Mouse (Mus musculus) left cerebral cortex, postnatal 4 days (tissue): Measurements from ENCODE around the gene Shroom1. TPM values are rescaled to one million over a fixed set of nuclear protein-coding genes. Genes with fewer than 3 reads are reported as not detected.

Experiments
- DNase-seq: peaks from one replicate; pipeline ENCODE4 v3.0.0-alpha.2; 2022
- intact Hi-C: fragments of 180-260 bp; cut with DNase I; formaldehyde crosslinking; loops from one replicate; pipeline ENCODE4 v1.15.1; 2025
- total RNA-seq, 2 experiments: library from RNA; stranded (reverse); gene quantifications; 2 replicates each; pipeline ENCODE4 v1.2.3; 2021

The Shroom1 gene
- total RNA-seq, 2 experiments from 2014 or later = 2.8 to 3.2 TPM

DNA sequence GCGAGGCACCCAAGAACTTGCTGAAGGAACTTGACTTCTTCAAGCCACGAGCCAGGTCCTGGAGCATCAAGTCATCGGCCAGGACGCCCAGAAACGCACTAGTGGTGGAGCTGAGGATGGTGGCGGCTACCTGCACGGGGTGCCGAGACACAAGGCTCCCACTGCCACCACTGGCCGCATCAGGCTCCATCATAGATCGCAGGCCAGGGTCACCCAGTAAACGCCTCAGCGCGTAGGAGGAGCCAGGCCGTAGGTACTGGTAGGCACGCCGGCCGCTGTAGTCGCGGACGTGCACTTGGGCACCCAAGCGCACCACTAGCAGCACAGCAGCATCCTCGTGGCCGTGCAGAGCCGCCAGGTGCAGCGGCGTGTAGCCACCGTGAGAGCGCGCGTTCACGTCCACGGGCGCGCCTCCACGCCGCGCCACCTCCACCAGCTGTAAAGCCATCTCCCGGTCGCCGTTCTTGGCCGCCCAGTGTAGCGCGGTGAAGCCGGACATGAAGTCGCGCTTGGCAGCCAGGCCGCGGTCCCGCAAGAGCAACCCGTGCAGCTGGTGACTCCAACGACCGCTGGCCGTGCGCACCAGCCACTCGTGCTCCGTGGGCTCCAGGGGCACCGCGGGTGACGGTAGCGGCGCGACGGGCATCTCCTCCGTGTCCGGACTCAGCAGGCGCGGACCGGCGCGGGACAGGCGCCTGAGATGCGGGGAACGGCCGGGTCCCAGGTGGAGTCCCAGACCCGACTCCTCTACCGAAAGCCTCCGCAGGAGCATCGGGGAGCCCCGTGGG lies 21.6 kb downstream of the Shroom1 start:
- intact Hi-C loops = no loop called here
- DNase-seq = no peak

DNA sequence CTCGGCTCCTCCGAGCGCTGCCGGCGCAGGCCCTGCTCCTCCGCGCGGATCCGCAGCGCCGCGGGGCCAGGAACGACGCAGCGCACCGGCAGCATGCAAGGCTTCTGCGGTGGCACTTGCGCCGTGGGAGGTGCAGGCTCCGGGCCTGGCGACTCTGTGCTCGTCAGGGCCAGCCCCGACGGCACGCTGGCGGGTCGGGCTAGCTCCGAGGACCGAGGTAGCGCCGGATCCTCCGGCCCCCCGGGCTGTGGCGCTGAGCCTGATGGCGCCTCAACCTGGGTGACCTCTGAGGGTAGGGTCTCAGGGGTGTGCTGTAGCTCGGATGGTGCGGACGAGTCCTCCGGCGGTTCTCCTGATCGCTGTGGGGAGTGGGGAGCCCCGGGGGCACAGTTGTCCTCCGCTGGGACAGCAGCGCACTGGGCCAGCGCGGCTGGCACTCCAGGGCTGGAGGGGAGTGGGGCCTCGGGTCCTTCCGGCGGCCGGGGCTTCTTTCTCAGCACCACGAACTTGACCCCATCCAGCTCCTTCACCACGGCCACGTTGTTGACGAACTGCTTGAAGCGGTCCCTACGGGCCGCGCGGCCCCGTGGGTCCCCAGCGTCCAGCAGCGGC lies 22.3 kb downstream of the Shroom1 start:
- intact Hi-C loops = no loop called here
- DNase-seq = no peak

DNA sequence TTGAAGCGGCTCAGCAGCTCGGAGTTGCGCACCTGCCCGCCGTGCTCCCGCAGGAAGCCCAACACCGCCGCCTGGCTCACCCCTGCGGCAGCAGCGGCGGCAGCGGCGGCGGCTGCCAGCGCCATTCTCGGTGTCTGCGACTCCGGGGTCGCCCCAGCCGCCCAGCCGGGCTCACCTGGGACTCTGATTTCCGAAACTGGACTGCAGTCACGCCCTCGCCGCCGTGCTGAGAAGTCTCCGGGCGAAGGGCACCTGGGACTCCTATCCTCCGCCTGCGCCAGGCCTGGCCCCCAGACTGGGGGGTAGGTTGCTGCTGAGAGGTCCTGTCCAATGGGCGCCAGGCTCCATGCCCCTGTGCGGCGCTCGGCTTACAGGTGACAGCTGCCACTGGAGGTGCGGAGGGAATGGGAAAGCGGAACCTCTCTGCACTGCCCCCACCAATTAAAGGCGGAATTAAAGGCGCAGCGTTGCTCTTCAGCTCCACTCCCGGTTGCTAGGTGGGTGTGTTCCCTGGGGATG lies 22.8 kb downstream of the Shroom1 start, which contains the start of the genes Gm9945 and Sowaha:
Gene Gm9945, plus strand, starts transcription at position 384 of the 519 bp plus-strand sequence.
Gene Sowaha, minus strand, starts transcription at position 492 of the 519 bp plus-strand sequence.
- peak; percentile 23 for DNase-seq
- intact Hi-C loops = no loop called here

DNA sequence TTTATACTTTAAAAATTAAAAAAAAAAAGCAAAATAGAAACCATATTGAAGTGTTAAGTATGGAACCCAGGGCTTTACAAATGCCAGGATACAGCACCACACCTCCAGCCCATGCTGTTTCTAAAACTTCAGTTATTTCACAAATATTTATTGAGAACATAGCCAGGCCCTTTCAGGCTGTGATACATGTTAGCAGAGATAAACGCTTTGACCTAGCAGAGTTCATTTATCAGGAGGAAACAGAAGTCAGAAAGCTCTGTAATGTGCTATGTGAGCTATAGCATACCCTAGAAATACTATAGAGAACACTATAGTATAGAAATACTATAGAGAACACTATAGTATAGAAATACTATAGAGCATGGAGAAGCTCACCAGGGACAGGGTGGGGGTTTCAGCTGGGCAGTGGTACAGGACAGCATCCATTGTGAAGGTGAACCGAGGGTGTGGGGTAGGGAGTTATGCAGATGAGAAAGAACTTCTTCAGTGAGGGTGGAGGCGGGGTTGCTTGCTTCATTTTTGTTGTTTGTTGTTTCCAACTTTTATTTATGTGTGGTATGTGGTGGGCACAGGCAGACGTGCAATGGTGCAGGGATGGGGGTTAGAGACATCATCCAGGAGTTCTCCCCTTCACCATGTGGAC lies 24.2 kb downstream of the Shroom1 start:
- DNase-seq = no peak
- intact Hi-C loops = no loop called here

DNA sequence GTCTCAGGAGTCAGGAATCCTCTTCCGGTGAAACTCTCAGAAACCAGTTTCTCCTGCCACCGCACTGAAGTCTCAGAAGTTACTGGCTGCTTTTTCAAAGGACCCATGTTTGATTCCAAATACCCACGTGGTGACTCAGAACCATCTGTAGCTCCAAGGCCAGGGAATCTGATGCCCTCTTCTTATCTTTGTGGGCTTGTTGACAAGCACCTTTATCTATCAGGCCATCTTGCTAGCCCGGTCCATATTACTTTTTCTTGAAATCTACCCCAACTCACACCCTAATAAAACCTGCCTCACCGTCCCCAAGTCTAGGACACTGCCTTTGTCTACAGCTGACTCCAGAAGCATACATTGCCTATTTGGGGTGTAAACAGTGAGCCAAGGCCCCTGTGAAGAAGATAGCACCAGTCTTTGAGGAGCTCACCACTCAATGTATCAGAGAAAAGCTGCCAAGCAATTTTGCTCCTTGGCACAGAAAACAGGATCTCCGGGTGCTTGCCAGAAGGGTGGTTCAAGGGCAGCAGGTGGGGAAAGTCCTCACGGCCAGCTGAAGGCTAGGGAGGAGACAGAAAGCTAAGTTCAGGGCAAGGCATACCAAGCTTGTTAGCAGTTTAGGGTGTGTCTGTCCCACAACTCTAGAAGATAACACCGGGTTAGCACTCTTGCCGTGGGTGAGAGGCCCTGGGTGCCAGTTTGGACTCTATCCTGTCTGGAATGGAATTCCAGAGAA lies 26.3 kb downstream of the Shroom1 start:
- DNase-seq = peak; percentile 70
- intact Hi-C loops = no loop called here

DNA sequence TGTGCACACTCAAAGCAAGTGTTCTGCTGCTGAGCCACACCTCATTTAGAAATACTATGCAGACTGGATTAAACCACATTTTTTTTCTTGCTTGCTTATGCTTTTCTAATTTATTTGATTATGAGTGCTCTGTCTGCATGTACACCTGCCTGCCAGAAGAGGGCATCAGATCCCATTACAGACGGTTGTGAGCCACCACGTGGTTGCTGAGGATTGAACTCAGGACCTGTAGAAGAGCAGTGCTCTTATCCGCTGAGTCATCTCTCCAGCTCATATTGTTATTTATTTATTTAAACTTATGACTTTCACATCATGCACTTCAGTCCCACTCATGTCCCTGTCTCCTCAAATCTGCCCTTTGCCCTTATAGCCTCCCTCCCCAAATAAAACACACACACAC lies 28.7 kb downstream of the Shroom1 start:
- no peak for DNase-seq
- intact Hi-C loops = no loop called here

DNA sequence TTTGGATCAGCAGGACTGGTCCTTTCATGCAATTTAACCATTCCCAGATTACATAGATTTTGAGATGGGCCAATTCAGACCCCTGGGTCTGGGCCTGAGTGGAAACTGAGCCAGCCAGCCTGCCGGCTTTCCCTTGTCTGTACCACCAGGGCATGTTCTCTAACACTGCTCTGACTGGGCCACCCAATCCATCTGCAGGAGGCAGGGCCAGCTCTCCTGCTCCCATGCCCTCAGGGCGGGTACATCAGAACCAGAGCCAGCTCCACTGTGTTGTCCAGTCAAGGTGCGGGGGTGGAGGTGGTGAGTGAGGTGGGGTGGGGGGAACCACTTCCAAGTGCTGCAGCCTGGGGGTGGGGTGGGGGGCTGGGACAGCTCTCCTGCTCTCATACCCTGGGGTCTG lies 29.3 kb downstream of the Shroom1 start:
- intact Hi-C loops = no loop called here
- DNase-seq = no peak

DNA sequence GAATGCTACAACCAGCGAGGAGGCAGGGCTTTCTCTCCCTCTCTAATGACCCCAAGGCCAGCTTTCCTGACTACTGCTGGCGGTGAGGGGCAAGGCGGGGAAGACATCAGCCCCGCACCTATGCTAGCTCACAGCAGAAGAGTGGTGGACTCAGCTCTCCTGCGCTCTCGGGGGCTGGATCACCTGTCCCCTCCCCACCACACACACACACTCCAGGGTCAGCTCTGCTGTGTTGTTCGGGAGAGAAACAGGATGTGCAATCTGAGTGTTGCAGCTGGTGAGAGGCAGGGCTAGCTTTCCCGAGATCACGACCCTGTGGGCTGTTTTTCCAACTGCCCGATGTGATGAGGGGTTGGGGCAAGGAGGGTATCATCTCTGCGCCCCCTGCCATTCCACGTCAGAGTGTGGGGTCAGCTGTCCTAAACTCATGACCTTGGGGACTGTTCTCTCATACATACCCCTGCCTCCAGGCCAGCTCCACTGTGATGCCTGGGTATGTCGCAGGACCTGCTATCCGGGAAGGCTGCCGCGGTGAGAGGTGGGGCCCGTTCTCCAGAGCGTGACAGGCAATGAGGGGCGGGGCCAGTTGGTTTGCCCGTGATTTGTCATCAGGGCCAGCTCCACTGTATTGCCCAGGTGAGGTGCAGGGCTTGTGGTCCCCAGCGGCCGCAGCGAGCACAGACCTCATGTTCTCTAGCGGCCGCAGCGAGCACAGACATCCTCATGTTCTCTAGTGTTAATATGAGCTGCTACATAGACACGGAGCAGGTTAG lies 30.0 kb downstream of the Shroom1 start:
- no peak for DNase-seq
- intact Hi-C loops = no loop called here

DNA sequence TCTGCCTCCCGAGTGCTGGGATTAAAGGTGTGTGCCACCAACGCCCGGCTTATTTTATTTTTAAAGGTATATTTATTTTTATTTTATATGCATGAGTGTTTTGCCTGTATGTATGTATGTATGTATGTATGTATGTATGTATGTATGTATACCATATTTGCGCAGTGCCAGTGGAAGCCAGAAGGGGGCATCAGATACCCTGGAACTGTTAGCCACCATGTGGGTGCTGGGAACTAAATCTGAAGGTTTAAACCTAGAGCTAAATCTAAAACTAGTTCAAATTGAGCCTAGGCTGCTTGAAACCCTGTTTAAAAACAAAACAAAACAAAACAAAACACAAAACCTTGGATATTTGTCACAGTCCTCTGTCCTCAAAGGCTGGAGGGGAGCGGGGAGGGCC lies 32.0 kb downstream of the Shroom1 start:
- no peak for DNase-seq
- intact Hi-C loops = no loop called here

DNA sequence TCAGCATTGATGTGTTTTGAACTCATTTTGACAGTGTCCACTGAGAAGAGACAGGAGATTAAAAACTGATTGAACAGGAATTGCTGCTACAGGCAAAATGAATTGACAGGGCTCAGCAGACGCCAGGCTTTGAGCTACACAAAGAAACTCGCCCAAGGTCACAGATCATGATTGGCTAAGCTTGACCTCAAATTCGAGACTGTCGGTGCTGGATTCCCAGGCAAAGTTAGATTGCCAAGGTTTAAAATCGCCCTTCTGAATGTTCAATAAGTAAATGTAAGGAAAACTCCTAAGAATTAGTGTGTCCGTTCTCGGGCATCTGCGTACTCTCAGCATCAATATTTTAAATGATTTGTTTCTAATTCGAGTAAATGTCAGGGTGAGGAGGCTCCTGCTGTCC lies 32.4 kb downstream of the Shroom1 start:
- no peak for DNase-seq
- intact Hi-C loops = no loop called here

DNA sequence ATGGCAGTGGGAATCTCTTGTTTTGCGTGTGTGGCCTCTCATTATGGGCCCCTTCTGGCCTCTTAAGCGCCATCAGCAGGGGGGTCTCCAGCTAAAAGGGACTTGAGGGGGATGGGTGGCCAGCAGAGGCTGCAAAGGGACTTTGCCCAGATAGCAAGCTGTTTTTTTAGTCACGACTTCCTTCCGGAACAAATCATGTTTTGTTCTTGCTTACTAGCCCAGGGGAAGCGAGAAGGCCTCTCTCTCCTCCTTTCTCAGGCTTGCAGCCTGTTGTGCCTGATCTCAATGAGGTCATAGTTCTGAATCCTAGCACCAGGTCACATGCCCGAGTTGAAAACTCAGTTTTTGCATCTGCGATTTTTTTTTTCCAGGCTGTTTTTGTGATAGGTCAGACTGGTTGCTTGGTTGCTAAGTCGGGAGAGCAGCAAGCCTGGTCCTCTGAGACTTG lies 35.0 kb downstream of the Shroom1 start:
- intact Hi-C loops = no loop called here
- DNase-seq = peak; percentile 70

DNA sequence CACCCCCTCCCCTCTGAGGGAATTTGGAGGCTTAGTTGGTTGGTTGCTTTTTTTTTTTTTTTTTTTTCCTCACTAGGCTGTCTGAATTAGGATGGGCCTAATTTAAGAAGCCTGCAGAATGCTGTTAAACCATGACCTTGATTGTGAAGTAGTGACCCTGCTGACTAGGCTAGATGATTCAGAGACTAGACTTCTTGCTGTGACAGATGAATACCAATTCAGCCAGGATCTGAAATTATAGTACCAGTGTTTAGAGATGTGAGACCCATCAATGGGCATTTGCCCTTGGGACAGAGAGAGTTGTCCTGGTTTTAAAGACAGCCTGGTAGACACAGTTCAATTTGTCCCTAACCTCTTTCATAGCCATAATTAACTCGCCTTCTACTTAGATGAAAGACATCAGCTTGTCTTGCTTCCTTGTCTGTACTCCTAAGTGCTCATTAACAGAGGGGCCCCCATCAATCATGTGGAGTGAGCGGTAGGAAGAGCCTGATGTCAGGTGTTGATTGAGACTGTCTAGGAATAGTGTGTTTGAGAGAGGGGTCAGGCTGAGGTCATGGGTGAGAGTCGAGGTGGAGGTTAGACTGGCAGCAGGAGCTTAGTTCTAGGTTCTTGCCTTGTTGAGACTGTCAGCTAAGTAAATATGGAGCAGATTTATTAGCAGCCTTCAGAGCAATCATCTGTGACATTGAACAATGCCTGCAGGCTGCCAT lies 36.4 kb downstream of the Shroom1 start:
- DNase-seq = no peak
- intact Hi-C loops = no loop called here

DNA sequence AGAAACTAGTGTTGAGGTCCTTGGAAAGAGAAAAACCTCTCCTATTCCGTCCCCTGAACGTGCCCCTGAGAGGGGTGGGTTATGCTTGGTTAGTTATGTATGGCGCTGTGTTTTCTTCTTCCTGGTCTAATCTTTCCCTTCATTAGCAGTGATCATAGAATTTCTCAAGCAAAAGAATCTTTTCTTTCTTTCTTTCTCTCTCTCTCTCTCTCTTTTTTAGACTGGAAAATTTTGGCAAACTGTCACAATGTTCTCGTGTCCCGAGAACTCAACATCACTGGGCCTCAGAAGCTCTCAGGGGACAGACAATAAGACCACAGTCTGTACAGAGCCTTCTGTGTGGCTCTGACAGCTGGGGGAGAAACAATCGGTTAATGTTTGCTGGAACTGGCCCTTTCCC lies 38.4 kb downstream of the Shroom1 start:
- DNase-seq = no peak
- intact Hi-C loops = no loop called here

DNA sequence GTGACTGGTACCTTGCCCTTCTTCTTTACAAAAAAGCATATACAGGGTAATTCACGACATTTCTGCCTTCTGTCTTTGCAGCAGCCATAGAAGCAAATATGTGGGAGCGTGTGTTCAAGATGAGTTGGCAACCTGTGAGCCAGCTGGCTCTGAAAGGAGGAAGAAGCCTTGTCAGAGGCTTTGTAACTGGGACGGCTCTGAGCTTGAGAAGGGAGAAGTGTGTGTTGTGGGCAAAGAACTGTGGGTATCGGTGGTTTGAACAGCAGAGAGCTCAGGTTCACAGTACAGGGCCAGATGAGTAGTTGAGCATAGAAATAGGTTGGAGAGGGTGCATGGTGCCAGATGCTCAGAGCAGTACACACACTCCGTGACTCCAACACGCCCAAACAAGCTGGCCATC lies 39.9 kb downstream of the Shroom1 start:
- no peak for DNase-seq
- intact Hi-C loops = no loop called here

DNA sequence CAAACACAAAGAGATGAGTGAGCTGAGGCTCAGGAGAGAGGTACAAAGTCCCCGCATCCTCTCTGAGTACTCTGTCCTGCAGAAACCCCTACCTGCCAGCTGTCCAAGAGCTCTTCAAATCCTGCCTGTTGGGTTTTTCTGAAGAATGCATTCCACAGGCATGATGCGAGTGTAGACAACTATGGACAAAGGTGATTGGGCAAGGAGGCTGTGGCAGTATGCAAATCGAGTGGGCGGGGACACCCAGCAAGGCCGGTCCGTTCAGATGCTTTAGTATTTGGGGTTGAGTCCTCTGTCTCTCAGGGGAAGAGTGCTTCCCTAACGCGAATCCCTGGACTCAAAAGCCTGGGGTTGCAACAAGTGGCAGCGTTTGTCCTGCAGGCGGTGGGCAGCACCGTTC lies 43.6 kb downstream of the Shroom1 start:
- intact Hi-C loops = no loop called here
- DNase-seq = no peak

DNA sequence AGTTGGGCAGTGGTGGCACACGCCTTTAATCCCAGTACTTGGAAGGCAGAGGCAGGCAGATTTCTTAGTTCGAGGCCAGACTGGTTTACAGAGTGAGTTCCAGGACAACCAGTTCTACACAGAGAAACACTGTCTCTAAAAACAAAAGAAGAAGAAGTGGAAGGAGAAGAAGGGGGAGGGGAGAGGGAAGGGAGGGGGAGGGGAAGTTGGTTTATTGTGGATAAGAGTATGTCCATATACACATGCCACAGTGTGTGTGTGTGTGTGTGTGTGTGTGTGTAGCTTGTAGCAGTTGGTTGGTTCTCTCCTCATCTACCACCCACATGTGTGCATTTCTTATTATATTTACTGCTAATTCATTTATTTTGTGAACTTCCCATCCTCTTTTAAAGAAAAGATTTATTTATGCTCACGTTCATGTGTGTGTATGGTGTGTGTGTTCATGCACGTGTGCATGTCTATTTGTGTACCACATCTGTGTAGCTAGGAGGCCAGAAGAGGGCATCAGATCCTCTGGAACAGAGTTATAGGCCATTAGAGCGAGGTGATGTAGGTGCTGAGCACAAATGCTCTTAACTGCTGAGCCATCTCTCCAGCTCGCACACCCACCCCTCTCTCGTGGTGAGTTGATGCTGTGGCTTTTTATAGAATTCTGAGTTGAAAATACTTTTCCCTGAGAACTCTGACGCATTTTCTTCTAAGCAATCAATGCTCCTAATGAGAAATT lies 45.2 kb downstream of the Shroom1 start:
- intact Hi-C loops = no loop called here
- DNase-seq = no peak

DNA sequence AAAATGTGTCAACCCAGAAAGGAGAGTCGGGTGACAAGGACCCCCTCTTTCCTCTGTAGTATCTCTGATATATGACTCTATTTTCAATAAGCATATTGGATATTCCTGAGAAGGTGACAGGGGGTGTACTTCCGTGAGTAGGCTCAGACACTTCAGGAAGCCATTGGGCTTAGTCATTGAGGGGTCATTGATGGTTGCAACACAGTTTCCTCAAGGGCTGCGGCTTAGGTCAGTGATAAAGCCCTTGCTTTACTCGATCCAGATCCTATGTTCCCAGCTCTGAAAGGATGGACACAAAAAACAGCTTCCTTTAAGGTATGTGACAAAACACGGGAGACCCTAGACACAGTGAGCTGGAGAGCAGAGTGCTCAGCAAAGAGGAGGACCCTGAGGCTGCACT lies 46.7 kb downstream of the Shroom1 start:
- intact Hi-C loops = no loop called here

DNA sequence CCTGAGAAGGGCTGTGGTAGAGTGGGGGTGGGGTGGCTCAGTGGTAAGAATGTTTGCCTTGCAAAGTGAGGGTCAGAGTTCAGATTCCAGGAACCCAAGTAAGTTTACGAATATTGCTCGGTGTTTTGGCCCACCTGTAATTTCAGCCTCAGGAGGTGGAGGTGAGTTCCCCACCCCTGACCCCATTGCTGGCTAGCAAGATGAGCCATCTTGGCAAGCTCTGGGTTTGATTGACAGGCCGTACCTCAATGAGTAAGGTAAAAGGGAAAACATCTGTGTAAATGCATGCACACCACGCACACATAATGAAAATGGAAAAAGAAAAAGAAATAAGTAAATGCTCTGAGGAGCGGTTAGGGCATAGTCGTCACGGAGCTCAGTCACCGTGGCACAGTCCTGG lies 47.4 kb downstream of the Shroom1 start:
- intact Hi-C loops = no loop called here

More for the DNA sequence above, 46.7 kb downstream of the Shroom1 start:
- DNase-seq = no peak

More for the DNA sequence above, 47.4 kb downstream of the Shroom1 start:
- DNase-seq = no peak
